Mouse (Mus musculus) hindbrain, embryonic 13.5 days (tissue): Measurements from ENCODE around the gene Katnal1. TPM values are rescaled to one million over a fixed set of nuclear protein-coding genes. Genes with fewer than 3 reads are reported as not detected.

Experiments used
- ATAC-seq: fragments of 200-750 bp; cut with Nextera tagmentation; 2 replicates; pipeline ENCODE4 v1.8.0; 2017; ENCODE audit warnings: moderate TSS enrichment; ENCODE audit not compliant: low FRiP score
- H3K27ac ChIP-seq: fragments of 300-500 bp; sonication (generic); 2 replicates; pipeline ENCODE4 v1.5.1; 2015; ENCODE audit warnings: inconsistent platforms, mild to moderate bottlenecking, moderate library complexity
- H3K27me3 ChIP-seq: fragments of 300-500 bp; sonication (generic); 2 replicates; pipeline ENCODE4 v1.6.1; 2015; ENCODE audit warnings: mild to moderate bottlenecking, inconsistent platforms
- H3K36me3 ChIP-seq: fragments of 300-500 bp; sonication (generic); 2 replicates; pipeline ENCODE4 v1.6.1; 2015; ENCODE audit warnings: mild to moderate bottlenecking, inconsistent platforms
- H3K4me1 ChIP-seq: fragments of 300-500 bp; sonication (generic); replicated peaks from 2 replicates; pipeline ENCODE4 v1.6.1; 2015; ENCODE audit warnings: inconsistent platforms
- H3K4me2 ChIP-seq: fragments of 300-500 bp; sonication (generic); 2 replicates; pipeline ENCODE4 v1.6.1; 2015; ENCODE audit warnings: inconsistent platforms, mild to moderate bottlenecking, moderate library complexity
- H3K4me3 ChIP-seq: fragments of 300-500 bp; sonication (generic); 2 replicates; pipeline ENCODE4 v1.5.1; 2015; ENCODE audit warnings: mild to moderate bottlenecking, inconsistent platforms
- H3K9ac ChIP-seq: fragments of 300-500 bp; sonication (generic); 2 replicates; pipeline ENCODE4 v1.6.1; 2015; ENCODE audit warnings: mild to moderate bottlenecking, inconsistent platforms
- H3K9me3 ChIP-seq: fragments of 300-500 bp; sonication (generic); 2 replicates; pipeline ENCODE4 v1.6.1; 2016; ENCODE audit warnings: inconsistent platforms
- WGBS: fragments of 180-500 bp; shearing (Covaris S2); methylation state at CpG from one replicate; pipeline ENCODE4 v1.1.7; 2015; 5-methylcytosine and 5-hydroxymethylcytosine counted together
- polyA plus RNA-seq: library from polyadenylated mRNA; unstranded; fragments of >200 nt; fragmentation: Nextera tagmentation; extraction: Ambion mirVana; gene quantifications from 2 replicates; pipeline ENCODE4 v1.2.1, GENCODE M21; 2015

Katnal1 gene
- polyA plus RNA-seq, 1 experiment from 2014 or later = 33.4 TPM

- no peak overlapping the region for H3K27ac ChIP-seq
- H3K9ac ChIP-seq = no peak overlapping the region
- no peak overlapping the region for H3K4me3 ChIP-seq
- 0 out of 2 replicates have a peak, but pooled peaks cover 5% of the 10 kb centered on the region for H3K9me3 ChIP-seq
- no peaks in the 10 kb centered on the region for H3K4me1 ChIP-seq
- WGBS = 88% methylated on average over 3 of the region's 3 CpGs
- H3K4me2 ChIP-seq = no peak overlapping the region
- H3K36me3 ChIP-seq = no peaks in the 10 kb centered on the region
- ATAC-seq = no peak
- H3K27me3 ChIP-seq = no peaks in the 10 kb centered on the region
These were observed 7.4 kb upstream of the Katnal1 start for GRCm38 (mm10) chr5:148936516-148936951.

- H3K4me1 ChIP-seq = no peaks in the 10 kb centered on the region
- H3K9me3 ChIP-seq = 0 out of 2 replicates have a peak, but pooled peaks cover 5% of the 10 kb centered on the region
- H3K27me3 ChIP-seq = no peaks in the 10 kb centered on the region
- H3K4me2 ChIP-seq = no peak overlapping the region
- no peak overlapping the region for H3K9ac ChIP-seq
- no peak overlapping the region for H3K27ac ChIP-seq
- WGBS = 90% methylated on average over 6 of the region's 6 CpGs
- ATAC-seq = no peak
- no peak overlapping the region for H3K4me3 ChIP-seq
- H3K36me3 ChIP-seq = no peaks in the 10 kb centered on the region
These were observed 6.8 kb upstream of the Katnal1 start for GRCm38 (mm10) chr5:148935871-148936270.

- H3K9me3 ChIP-seq = 0 out of 2 replicates have a peak, but pooled peaks cover 5% of the 10 kb centered on the region
- no peaks in the 10 kb centered on the region for H3K27me3 ChIP-seq
- no peak for ATAC-seq
- no peaks in the 10 kb centered on the region for H3K4me1 ChIP-seq
- 63% methylated on average over 7 of the region's 7 CpGs for WGBS
- no peak overlapping the region for H3K4me3 ChIP-seq
- H3K36me3 ChIP-seq = no peaks in the 10 kb centered on the region
- H3K9ac ChIP-seq = no peak overlapping the region
- no peak overlapping the region for H3K4me2 ChIP-seq
- H3K27ac ChIP-seq = no peak overlapping the region
These were observed 6.1 kb upstream of the Katnal1 start for GRCm38 (mm10) chr5:148935071-148935821.

- ATAC-seq = no peak; the same call in 1 of the 2 replicates
- WGBS = 41% methylated on average over 6 of the region's 6 CpGs
- no peaks in the 10 kb centered on the region for H3K36me3 ChIP-seq
- no peak overlapping the region for H3K27ac ChIP-seq
- no peaks in the 10 kb centered on the region for H3K27me3 ChIP-seq
- H3K9ac ChIP-seq = no peak overlapping the region
- no peak overlapping the region for H3K4me2 ChIP-seq
- H3K4me3 ChIP-seq = no peak overlapping the region
- H3K4me1 ChIP-seq = no peaks in the 10 kb centered on the region
- 0 out of 2 replicates have a peak, but pooled peaks cover 5% of the 10 kb centered on the region for H3K9me3 ChIP-seq
These were observed 5.3 kb upstream of the Katnal1 start for GRCm38 (mm10) chr5:148934457-148934856.

GRCm38 (mm10) chr5:148933767-148934166 lies 4.6 kb upstream of the Katnal1 start:
- H3K9ac ChIP-seq = no peak overlapping the region
- no peak overlapping the region for H3K4me2 ChIP-seq
- H3K27me3 ChIP-seq = no peaks in the 10 kb centered on the region
- H3K9me3 ChIP-seq = 0 out of 2 replicates have a peak, but pooled peaks cover 5% of the 10 kb centered on the region
- 77% methylated on average over 8 of the region's 8 CpGs for WGBS
- no peak overlapping the region for H3K4me3 ChIP-seq
- peaks cover 5% of the 10 kb centered on the region for H3K4me1 ChIP-seq
- no peaks in the 10 kb centered on the region for H3K36me3 ChIP-seq
- no peak overlapping the region for H3K27ac ChIP-seq
- no peak for ATAC-seq

- Histone ChIP-seq H3K4me2 (no peak overlapping the region), H3K27ac (no peak overlapping the region), H3K36me3 (no peaks in the 10 kb centered on the region), H3K27me3 (no peaks in the 10 kb centered on the region), H3K9ac (no peak overlapping the region), H3K9me3 (0 out of 2 replicates have a peak, but pooled peaks cover 4% of the 10 kb centered on the region), H3K4me3 (no peak overlapping the region), H3K4me1 (peaks cover 18% of the 10 kb centered on the region)
- WGBS = 91% methylated on average over 1 of the region's 1 CpGs
- no peak for ATAC-seq
These were observed 2.2 kb upstream of the Katnal1 start for GRCm38 (mm10) chr5:148931301-148931700.

GRCm38 (mm10) chr5:148928382-148929115 lies 571 bp downstream of the Katnal1 start:
- H3K9ac ChIP-seq = peak overlapping the region; percentile 86
- WGBS = under 1% methylated on average over 63 of the region's 69 CpGs
- peak; percentile 99 for ATAC-seq
- H3K36me3 ChIP-seq = peaks cover 7% of the 10 kb centered on the region
- H3K27ac ChIP-seq = peak overlapping the region; percentile 98
- H3K4me2 ChIP-seq = peak overlapping the region; percentile 64
- peak overlapping the region; percentile 75 for H3K4me3 ChIP-seq
- H3K4me1 ChIP-seq = peaks cover 23% of the 10 kb centered on the region
- no peaks in the 10 kb centered on the region for H3K27me3 ChIP-seq
- no peaks in the 10 kb centered on the region for H3K9me3 ChIP-seq

- no peaks in the 10 kb centered on the region for H3K27me3 ChIP-seq
- no peaks in the 10 kb centered on the region for H3K9me3 ChIP-seq
- H3K4me2 ChIP-seq = peak overlapping the region; percentile 64
- H3K4me3 ChIP-seq = peak overlapping the region; percentile 75
- peaks cover 24% of the 10 kb centered on the region for H3K4me1 ChIP-seq
- peak overlapping the region; percentile 98 for H3K27ac ChIP-seq
- WGBS = 51% methylated on average over 5 of the region's 5 CpGs
- no peak for ATAC-seq
- peak overlapping the region; percentile 86 for H3K9ac ChIP-seq
- H3K36me3 ChIP-seq = peaks cover 7% of the 10 kb centered on the region
These were observed 1.4 kb downstream of the Katnal1 start for GRCm38 (mm10) chr5:148927717-148928223.

- no peak overlapping the region for H3K4me2 ChIP-seq
- H3K9me3 ChIP-seq = no peaks in the 10 kb centered on the region
- H3K4me3 ChIP-seq = no peak overlapping the region
- peaks cover 16% of the 10 kb centered on the region for H3K36me3 ChIP-seq
- H3K4me1 ChIP-seq = peaks cover 24% of the 10 kb centered on the region
- no peaks in the 10 kb centered on the region for H3K27me3 ChIP-seq
- WGBS = 91% methylated on average over 12 of the region's 12 CpGs
- ATAC-seq = no peak
- H3K9ac ChIP-seq = no peak overlapping the region
- no peak overlapping the region for H3K27ac ChIP-seq
These were observed 4.5 kb downstream of the Katnal1 start for GRCm38 (mm10) chr5:148924586-148924985.

GRCm38 (mm10) chr5:148924051-148924450 lies 5.1 kb downstream of the Katnal1 start:
- H3K36me3 ChIP-seq = peaks cover 21% of the 10 kb centered on the region
- ATAC-seq = no peak
- WGBS = 88% methylated on average over 9 of the region's 9 CpGs
- H3K9me3 ChIP-seq = no peaks in the 10 kb centered on the region
- no peak overlapping the region for H3K27ac ChIP-seq
- peaks cover 20% of the 10 kb centered on the region for H3K4me1 ChIP-seq
- H3K27me3 ChIP-seq = no peaks in the 10 kb centered on the region
- H3K9ac ChIP-seq = no peak overlapping the region
- no peak overlapping the region for H3K4me3 ChIP-seq
- H3K4me2 ChIP-seq = no peak overlapping the region

- Histone ChIP-seq H3K27ac (no peak overlapping the region), H3K9ac (no peak overlapping the region), H3K4me1 (peaks cover 19% of the 10 kb centered on the region), H3K9me3 (no peaks in the 10 kb centered on the region), H3K4me3 (no peak overlapping the region), H3K36me3 (peaks cover 27% of the 10 kb centered on the region), H3K4me2 (no peak overlapping the region), H3K27me3 (no peaks in the 10 kb centered on the region)
- no peak for ATAC-seq
- WGBS = 73% methylated on average over 10 of the region's 10 CpGs
These were observed 5.7 kb downstream of the Katnal1 start for GRCm38 (mm10) chr5:148923408-148923807.

- H3K4me2 ChIP-seq = no peak overlapping the region
- no peak overlapping the region for H3K9ac ChIP-seq
- no peak overlapping the region for H3K4me3 ChIP-seq
- no peak for ATAC-seq
- H3K27me3 ChIP-seq = no peaks in the 10 kb centered on the region
- H3K4me1 ChIP-seq = peaks cover 18% of the 10 kb centered on the region
- no peak overlapping the region for H3K27ac ChIP-seq
- H3K36me3 ChIP-seq = peaks cover 34% of the 10 kb centered on the region
- no peaks in the 10 kb centered on the region for H3K9me3 ChIP-seq
- WGBS = 91% methylated on average over 5 of the region's 5 CpGs
These were observed 6.3 kb downstream of the Katnal1 start for GRCm38 (mm10) chr5:148922773-148923172.
